Mouse (Mus musculus) thymus, adult 2 months (tissue): ENCODE measurements around the gene Fbxw7.

Experiments
- CTCF ChIP-seq: fragments of 200-500 bp; IDR thresholded peaks from 2 replicates; pipeline ENCODE4 v1.5.1; 2012; ENCODE audit warnings: mild to moderate bottlenecking, control low read depth, low read length, moderate library complexity, borderline replicate concordance; ENCODE audit not compliant: control insufficient read depth, poor library complexity, insufficient read depth; ENCODE audit errors: extremely low read depth
- POLR2A ChIP-seq: fragments of 200-500 bp; IDR thresholded peaks from 2 replicates; pipeline ENCODE4 v1.6.1; 2012; ENCODE audit warnings: mild to moderate bottlenecking, low read length, control low read depth, moderate library complexity; ENCODE audit not compliant: control insufficient read depth, poor library complexity, insufficient read depth; ENCODE audit errors: extremely low read depth

DNA sequence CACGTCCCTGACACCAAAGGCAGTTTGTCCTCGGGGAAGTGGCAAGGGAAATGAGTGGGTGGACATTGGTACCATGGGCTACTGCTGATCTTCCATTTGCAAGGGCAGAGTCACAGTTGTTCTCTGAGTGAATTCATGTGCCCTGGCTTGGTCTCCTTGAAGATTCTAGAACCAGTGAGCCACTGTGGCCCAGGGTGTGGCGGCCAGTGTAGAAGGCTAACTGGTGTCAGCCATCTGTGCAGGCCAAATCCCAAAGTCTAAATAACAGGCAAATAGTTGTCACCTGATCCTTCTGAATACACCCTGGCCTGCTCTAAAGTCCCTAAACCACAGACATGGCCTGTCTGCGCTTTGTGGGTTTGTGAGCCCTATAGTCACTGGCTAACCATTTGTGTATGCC is 173.8 kb downstream of the Fbxw7 start:
- TF ChIP-seq CTCF (no peak), POLR2A (no peak)
